In genomic region chr7:12421741-12422140, GRCm38 (mm10) we compare ENCODE assay signal across 7 mouse cellular contexts. TPM values are rescaled to one million over a fixed set of nuclear protein-coding genes. Genes with fewer than 3 reads are reported as not detected.
A peak's percentile ranks its signal among the peaks of the same experiment; 100 is the strongest.
DNase-seq lines count a peak whose midpoint lies in the region; ATAC-seq and TF ChIP-seq lines count a peak whose summit lies in the region.

No protein-coding gene starts in this region.

- peak overlapping the region; percentile 63 for H3K4me3 ChIP-seq in kidney, postnatal 0 days (replicated peaks; ENCODE audit: low read depth, low read length)
- H3K4me3 ChIP-seq in cortical plate, adult 2 months (ENCODE audit: insufficient read depth, low read length): peak overlapping the region; percentile 90
- H3K4me3 ChIP-seq in hindbrain, embryonic 12.5 days: peak overlapping the region; percentile 60
- peak overlapping the region; percentile 44 for H3K4me3 ChIP-seq in midbrain, embryonic 11.5 days (ENCODE audit: low read depth, low read length)

- H3K36me3 ChIP-seq in kidney, postnatal 0 days (ENCODE audit: insufficient read depth, low read length): peaks cover 7% of the 10 kb centered on the region; the same call in 1 of the 2 replicates
- peaks cover 22% of the 10 kb centered on the region for H3K36me3 ChIP-seq in hindbrain, embryonic 12.5 days
- peaks cover 4% of the 10 kb centered on the region; the same call in 1 of the 2 replicates for H3K36me3 ChIP-seq in midbrain, embryonic 11.5 days (ENCODE audit: control insufficient read depth, insufficient read depth, low read length)

- 48% methylated on average over 5 of the region's 5 CpGs for WGBS in kidney, postnatal 0 days
- WGBS in hindbrain, embryonic 12.5 days: 56% methylated on average over 5 of the region's 5 CpGs
- 65% methylated on average over 5 of the region's 5 CpGs for WGBS in midbrain, embryonic 11.5 days

- peak overlapping the region; percentile 68 for H3K9ac ChIP-seq in kidney, postnatal 0 days (ENCODE audit: low read depth, low read length)
- H3K9ac ChIP-seq in hindbrain, embryonic 12.5 days: peak overlapping the region; percentile 82
- H3K9ac ChIP-seq in midbrain, embryonic 11.5 days (ENCODE audit: low read length): peak overlapping the region; percentile 76

- no peak for TF ChIP-seq POLR2A in cortical plate, adult 2 months (IDR thresholded peaks at IDR 0.05; ENCODE audit: extremely low read depth, insufficient read depth, low read length)

- peaks cover 3% of the 10 kb centered on the region; the same call in 1 of the 2 replicates for H3K4me1 ChIP-seq in kidney, postnatal 0 days (replicated peaks; ENCODE audit: insufficient read depth, low read length)
- H3K4me1 ChIP-seq in cortical plate, adult 2 months (ENCODE audit: control insufficient read depth, insufficient read depth, low read length): no peaks in the 10 kb centered on the region; the same call in 1 of the 2 replicates
- H3K4me1 ChIP-seq in hindbrain, embryonic 12.5 days: peaks cover 14% of the 10 kb centered on the region
- peaks cover 5% of the 10 kb centered on the region for H3K4me1 ChIP-seq in midbrain, embryonic 11.5 days (ENCODE audit: control insufficient read depth, insufficient read depth, low read length)

- no peaks in the 10 kb centered on the region for H3K27me3 ChIP-seq in kidney, postnatal 0 days (ENCODE audit: insufficient read depth, low read length)
- no peaks in the 10 kb centered on the region for H3K27me3 ChIP-seq in hindbrain, embryonic 12.5 days
- no peaks in the 10 kb centered on the region for H3K27me3 ChIP-seq in midbrain, embryonic 11.5 days (ENCODE audit: control insufficient read depth, insufficient read depth, low read length)

- no peak for TF ChIP-seq CTCF in kidney, postnatal 0 days (IDR thresholded peaks at IDR 0.05; ENCODE audit: low read depth)
- TF ChIP-seq CTCF in cortical plate, adult 2 months (IDR thresholded peaks at IDR 0.05; ENCODE audit: extremely low read depth, insufficient read depth, low read length): no peak

- peak overlapping the region; percentile 57 for H3K27ac ChIP-seq in kidney, postnatal 0 days
- peak overlapping the region; percentile 39; the same call in 1 of the 2 replicates for H3K27ac ChIP-seq in cortical plate, adult 2 months (ENCODE audit: insufficient read depth, low read length)
- H3K27ac ChIP-seq in hindbrain, embryonic 12.5 days: 0 out of 2 replicates have a peak overlapping the region, but pooled peaks have one; percentile 30
- H3K27ac ChIP-seq in midbrain, embryonic 11.5 days (ENCODE audit: low read depth, low read length): no peak overlapping the region

- no peaks in the 10 kb centered on the region for H3K9me3 ChIP-seq in kidney, postnatal 0 days (replicated peaks; ENCODE audit: low read length)
- no peaks in the 10 kb centered on the region for H3K9me3 ChIP-seq in hindbrain, embryonic 12.5 days (replicated peaks)
- H3K9me3 ChIP-seq in midbrain, embryonic 11.5 days (ENCODE audit: control insufficient read depth, low read length): no peaks in the 10 kb centered on the region

- peak; percentile 35; the same call in 1 of the 2 replicates for ATAC-seq in kidney, postnatal 0 days (replicated peaks; ENCODE audit: low FRiP score, low read depth)
- peak; percentile 39 for ATAC-seq in hindbrain, embryonic 12.5 days (ENCODE audit: low FRiP score)
- ATAC-seq in midbrain, embryonic 11.5 days (ENCODE audit: low FRiP score): peak; percentile 30

- H3K4me2 ChIP-seq in kidney, postnatal 0 days (ENCODE audit: low read length): peak overlapping the region; percentile 75
- peak overlapping the region; percentile 69 for H3K4me2 ChIP-seq in hindbrain, embryonic 12.5 days (replicated peaks)
- H3K4me2 ChIP-seq in midbrain, embryonic 11.5 days: peak overlapping the region; percentile 54

- peak; percentile 9 for DNase-seq in kidney, postnatal 0 days (ENCODE audit: low spot score)
- no peak for DNase-seq in kidney, adult 11 months
- peak; percentile 87 for DNase-seq in midbrain, embryonic 11.5 days (ENCODE audit: low spot score, missing footprints)
- no peak for DNase-seq in testis, postnatal 10 days (ENCODE audit: low spot score)
- no peak for DNase-seq in thymus, postnatal 14 days

RNA-seq across cellular contexts. Expression of gene Zfp551, which starts 0.8 kb away (rescaled TPM):
- 3.9 and 4.3 TPM in 2 replicates for polyA plus RNA-seq in kidney, postnatal 0 days (2015; fragmentation: Nextera tagmentation; extraction: Ambion mirVana)
- polyA plus RNA-seq in cortical plate, adult 2 months (2012; rRNA removed): 3.0 and 3.2 TPM in 2 replicates
- polyA plus RNA-seq in hindbrain, embryonic 12.5 days (2016; fragmentation: Nextera tagmentation; extraction: Ambion mirVana): 5.4 and 5.7 TPM in 2 replicates
- 3.9 and 4.2 TPM in 2 replicates for polyA plus RNA-seq in midbrain, embryonic 11.5 days (2014; fragmentation: Nextera tagmentation; extraction: Ambion mirVana)

RNA-seq across cellular contexts. Expression of gene Vmn1r84, which starts 52.7 kb away (rescaled TPM):
- not detected in 2 replicates for polyA plus RNA-seq in kidney, postnatal 0 days (2015; fragmentation: Nextera tagmentation; extraction: Ambion mirVana)
- polyA plus RNA-seq in cortical plate, adult 2 months (2012; rRNA removed): not detected in 2 replicates
- not detected in 2 replicates for polyA plus RNA-seq in hindbrain, embryonic 12.5 days (2016; fragmentation: Nextera tagmentation; extraction: Ambion mirVana)
- not detected in 2 replicates for polyA plus RNA-seq in midbrain, embryonic 11.5 days (2014; fragmentation: Nextera tagmentation; extraction: Ambion mirVana)

RNA-seq across cellular contexts. Expression of gene Zfp606, which starts 56.4 kb away (rescaled TPM):
- 18.6 TPM in 2 replicates for polyA plus RNA-seq in kidney, postnatal 0 days (2015; fragmentation: Nextera tagmentation; extraction: Ambion mirVana)
- 7.0 and 8.0 TPM in 2 replicates for polyA plus RNA-seq in cortical plate, adult 2 months (2012; rRNA removed)
- 52.0 and 55.8 TPM in 2 replicates for polyA plus RNA-seq in hindbrain, embryonic 12.5 days (2016; fragmentation: Nextera tagmentation; extraction: Ambion mirVana)
- polyA plus RNA-seq in midbrain, embryonic 11.5 days (2014; fragmentation: Nextera tagmentation; extraction: Ambion mirVana): 51.1 and 63.8 TPM in 2 replicates

Comparison
In these comparisons a context has a peak if more than half of its experiments do, and no peak if none do; other contexts are left out.
1. DNase-seq: peak in kidney, postnatal 0 days (single experiment) and midbrain, embryonic 11.5 days (single experiment); none in kidney, adult 11 months (single experiment), testis, postnatal 10 days (single experiment) and thymus, postnatal 14 days (single experiment).
2. Peak in every context shown above with its lines, with median percentiles within 50 percentile points of each other: ATAC-seq, H3K4me2 ChIP-seq, H3K4me3 ChIP-seq and H3K9ac ChIP-seq.